Mouse (Mus musculus) gastrocnemius, postnatal 25 days (tissue): ENCODE data around the gene Them7. TPM values are rescaled to one million over a fixed set of nuclear protein-coding genes. Genes with fewer than 3 reads are reported as not detected.

Source experiments
- DNase-seq: peaks from one replicate; pipeline ENCODE4 v3.0.0; 2022
- long read RNA-seq, 2 experiments: library from polyadenylated mRNA; stranded (forward); transcript quantifications; one replicate each; pipeline ENCODE4 v2.0.0; 2021
- total RNA-seq, 2 experiments: library from RNA; stranded (reverse); gene quantifications; 1 replicate in 1 of 2; 2 replicates in 1 of 2; pipeline ENCODE4 v1.2.3; 2021

Them7 gene
- total RNA-seq: not detected
- long read RNA-seq, experiment 1, partial matches to known transcripts: 0 of 2 reads
- long read RNA-seq, experiment 1, other reads (novel, unspliced or antisense): 2 of 2 reads
- long read RNA-seq, experiment 2, partial matches to known transcripts: 0 of 2 reads
- long read RNA-seq, experiment 2, other reads (novel, unspliced or antisense): 2 of 2 reads

- DNase-seq: no peak
Observed at GRCm38 (mm10) chr2:105224134-105224986, at the start of gene Them7. TSS of gene Them7 (plus strand) at chr2:105224320.

GRCm38 (mm10) chr2:105178871-105179270, 45.2 kb upstream of the Them7 start:
- DNase-seq: no peak

- DNase-seq: no peak
Observed at GRCm38 (mm10) chr2:105182501-105182900, 41.6 kb upstream of the Them7 start.

- DNase-seq: no peak
Observed at GRCm38 (mm10) chr2:105185140-105185539, 39.0 kb upstream of the Them7 start.

GRCm38 (mm10) chr2:105185768-105186529, 38.2 kb upstream of the Them7 start:
- no peak for DNase-seq

- DNase-seq: no peak
Observed at GRCm38 (mm10) chr2:105186591-105186990, 37.5 kb upstream of the Them7 start.

- DNase-seq: no peak
Observed at GRCm38 (mm10) chr2:105188182-105188581, 35.9 kb upstream of the Them7 start.

GRCm38 (mm10) chr2:105189352-105189751, 34.8 kb upstream of the Them7 start:
- DNase-seq: no peak

- DNase-seq: no peak
Observed at GRCm38 (mm10) chr2:105200152-105200551, 24.0 kb upstream of the Them7 start.

- DNase-seq: no peak
Observed at GRCm38 (mm10) chr2:105206563-105207174, 17.5 kb upstream of the Them7 start.

GRCm38 (mm10) chr2:105212839-105213238, 11.3 kb upstream of the Them7 start:
- no peak for DNase-seq

GRCm38 (mm10) chr2:105215914-105216313, 8.2 kb upstream of the Them7 start:
- no peak for DNase-seq

GRCm38 (mm10) chr2:105219229-105219628, 4.9 kb upstream of the Them7 start:
- no peak for DNase-seq

- DNase-seq: no peak
Observed at GRCm38 (mm10) chr2:105219664-105220063, 4.5 kb upstream of the Them7 start.

- DNase-seq: no peak
Observed at GRCm38 (mm10) chr2:105220738-105221303, 3.3 kb upstream of the Them7 start.

GRCm38 (mm10) chr2:105223606-105224005, 514 bp upstream of the Them7 start:
- no peak for DNase-seq

- no peak for DNase-seq
Observed at GRCm38 (mm10) chr2:105224987-105225375, 861 bp downstream of the Them7 start.

GRCm38 (mm10) chr2:105226297-105226958, 2.3 kb downstream of the Them7 start:
- no peak for DNase-seq

GRCm38 (mm10) chr2:105228416-105228815, 4.3 kb downstream of the Them7 start:
- no peak for DNase-seq

- DNase-seq: no peak
Observed at GRCm38 (mm10) chr2:105230333-105230732, 6.2 kb downstream of the Them7 start.

GRCm38 (mm10) chr2:105232386-105232785, 8.3 kb downstream of the Them7 start:
- DNase-seq: no peak

- no peak for DNase-seq
Observed at GRCm38 (mm10) chr2:105234278-105234677, 10.2 kb downstream of the Them7 start.
